In genomic region chrX:111462495-111462832, GRCm38 (mm10) we compare ENCODE assay signal across 8 mouse cellular contexts.
A peak's percentile ranks its signal among the peaks of the same experiment; 100 is the strongest.
DNase-seq lines count a peak whose midpoint lies in the region; ATAC-seq and TF ChIP-seq lines count a peak whose summit lies in the region.

No protein-coding gene starts in this region.

- intact Hi-C loops in gastrocnemius, adult 2 months (cut with DNase I), result no loop called here

- ATAC-seq in embryonic facial prominence, embryonic 15.5 days (ENCODE audit: insufficient number of reproducible peaks, low FRiP score, low TSS enrichment, low read depth), result peak; percentile 36; the same call in 1 of the 2 replicates
- ATAC-seq in hindbrain, embryonic 12.5 days (ENCODE audit: low FRiP score), result peak; percentile 70
- ATAC-seq in neural tube, embryonic 13.5 days (ENCODE audit: low read depth), result peak; percentile 62; the same call in 1 of the 2 replicates

- H3K36me3 ChIP-seq in ES-Bruce4 (ENCODE audit: control insufficient read depth, insufficient read depth, low read length, poor library complexity, severe bottlenecking), result no peaks in the 10 kb centered on the region
- no peaks in the 10 kb centered on the region for H3K36me3 ChIP-seq in embryonic facial prominence, embryonic 15.5 days
- H3K36me3 ChIP-seq in hindbrain, embryonic 12.5 days, result no peaks in the 10 kb centered on the region
- no peaks in the 10 kb centered on the region for H3K36me3 ChIP-seq in neural tube, embryonic 13.5 days

- H3K4me3 ChIP-seq in gastrocnemius, adult 2 months, result peak overlapping the region; percentile 75
- peak overlapping the region; percentile 91 for H3K4me3 ChIP-seq in ES-Bruce4 (ENCODE audit: low read depth, low read length)
- peak overlapping the region; percentile 58 for H3K4me3 ChIP-seq in embryonic facial prominence, embryonic 15.5 days (replicated peaks)
- peak overlapping the region; percentile 57 for H3K4me3 ChIP-seq in hindbrain, embryonic 12.5 days
- H3K4me3 ChIP-seq in neural tube, embryonic 13.5 days, result peak overlapping the region; percentile 62

- WGBS in embryonic facial prominence, embryonic 15.5 days, result 18% methylated on average over 20 of the region's 21 CpGs
- 14% methylated on average over 21 of the region's 21 CpGs for WGBS in hindbrain, embryonic 12.5 days
- 26% methylated on average over 21 of the region's 21 CpGs for WGBS in neural tube, embryonic 13.5 days

- no peak for TF ChIP-seq POLR2A in ES-Bruce4 (IDR thresholded peaks at IDR 0.05; ENCODE audit: insufficient read depth, low read length)

- no peaks in the 10 kb centered on the region for H3K4me1 ChIP-seq in ES-Bruce4 (ENCODE audit: control insufficient read depth, insufficient read depth, low read length)
- H3K4me1 ChIP-seq in embryonic facial prominence, embryonic 15.5 days, result no peaks in the 10 kb centered on the region
- no peaks in the 10 kb centered on the region for H3K4me1 ChIP-seq in hindbrain, embryonic 12.5 days
- H3K4me1 ChIP-seq in neural tube, embryonic 13.5 days (replicated peaks), result no peaks in the 10 kb centered on the region

- DNase-seq in gastrocnemius, adult 2 months, result peak; percentile 14
- no peak for DNase-seq in gastrocnemius, adult 18-20 months (ENCODE audit: low spot score)
- peak; percentile 26 for DNase-seq in liver
- no peak for DNase-seq in spleen, adult 12 weeks (ENCODE audit: low spot score)

- H3K9me3 ChIP-seq in ES-Bruce4 (replicated peaks; ENCODE audit: control insufficient read depth, insufficient read depth, low read length, poor library complexity, severe bottlenecking), result no peaks in the 10 kb centered on the region
- H3K9me3 ChIP-seq in embryonic facial prominence, embryonic 15.5 days (replicated peaks), result no peaks in the 10 kb centered on the region
- no peaks in the 10 kb centered on the region for H3K9me3 ChIP-seq in hindbrain, embryonic 12.5 days (replicated peaks)
- H3K9me3 ChIP-seq in neural tube, embryonic 13.5 days, result no peaks in the 10 kb centered on the region

- H3K27me3 ChIP-seq in ES-Bruce4 (ENCODE audit: control insufficient read depth, insufficient read depth, low read length, poor library complexity, severe bottlenecking), result no peaks in the 10 kb centered on the region
- no peaks in the 10 kb centered on the region for H3K27me3 ChIP-seq in embryonic facial prominence, embryonic 15.5 days
- H3K27me3 ChIP-seq in hindbrain, embryonic 12.5 days, result no peaks in the 10 kb centered on the region
- no peaks in the 10 kb centered on the region for H3K27me3 ChIP-seq in neural tube, embryonic 13.5 days

- H3K27ac ChIP-seq in gastrocnemius, adult 2 months, result no peak overlapping the region
- H3K27ac ChIP-seq in ES-Bruce4 (ENCODE audit: insufficient read depth, low read length), result peak overlapping the region; percentile 53; the same call in 1 of the 2 replicates
- peak overlapping the region; percentile 78 for H3K27ac ChIP-seq in embryonic facial prominence, embryonic 15.5 days (replicated peaks)
- H3K27ac ChIP-seq in hindbrain, embryonic 12.5 days, result peak overlapping the region; percentile 82
- peak overlapping the region; percentile 86 for H3K27ac ChIP-seq in neural tube, embryonic 13.5 days (replicated peaks)

- peak overlapping the region; percentile 90 for H3K9ac ChIP-seq in ES-Bruce4 (ENCODE audit: low read depth, poor library complexity, severe bottlenecking)
- peak overlapping the region; percentile 40 for H3K9ac ChIP-seq in embryonic facial prominence, embryonic 15.5 days
- H3K9ac ChIP-seq in hindbrain, embryonic 12.5 days, result peak overlapping the region; percentile 63
- H3K9ac ChIP-seq in neural tube, embryonic 13.5 days, result peak overlapping the region; percentile 76

- peak overlapping the region; percentile 51 for H3K4me2 ChIP-seq in embryonic facial prominence, embryonic 15.5 days (replicated peaks)
- H3K4me2 ChIP-seq in hindbrain, embryonic 12.5 days (replicated peaks), result peak overlapping the region; percentile 54
- peak overlapping the region; percentile 61 for H3K4me2 ChIP-seq in neural tube, embryonic 13.5 days

- TF ChIP-seq EP300 in ES-Bruce4 (IDR thresholded peaks at IDR 0.05; ENCODE audit: insufficient read depth, low read depth, low read length), result no peak

- no peak for TF ChIP-seq CTCF in gastrocnemius, adult 2 months (IDR thresholded peaks at IDR 0.05)
- no peak for TF ChIP-seq CTCF in ES-Bruce4 (IDR thresholded peaks at IDR 0.05; ENCODE audit: low read depth, low read length)

Comparison
In these comparisons a context has a peak if more than half of its experiments do, and no peak if none do; other contexts are left out.
1. DNase-seq: peak in gastrocnemius, adult 2 months (single experiment) and liver (single experiment); none in gastrocnemius, adult 18-20 months (single experiment) and spleen, adult 12 weeks (single experiment).
2. H3K9ac ChIP-seq: peak in every context shown above with its lines; median percentile 90 in ES-Bruce4; 76 in neural tube, embryonic 13.5 days; 63 in hindbrain, embryonic 12.5 days; 40 in embryonic facial prominence, embryonic 15.5 days.
3. Peak in every context shown above with its lines, with median percentiles within 50 percentile points of each other: H3K4me3 ChIP-seq, ATAC-seq and H3K4me2 ChIP-seq.